Mouse (Mus musculus): ENCODE measurements at regions not wholly inside any gene's neighbourhood (a gene's known extent, or its start where the extent isn't known, plus 50 kb on each side); places are given as distances from the start of the nearest gene placed in this dataset.
A peak's percentile ranks its signal among the peaks of the same experiment; 100 is the strongest.

- ATAC-seq (ENCODE audit: low FRiP score, low TSS enrichment): no peak
- H3K27ac ChIP-seq (ENCODE audit: low read length): no peak overlapping the region
- no peak overlapping the region for H3K4me2 ChIP-seq (replicated peaks; ENCODE audit: low read depth, low read length)
- H3K9me3 ChIP-seq (ENCODE audit: low read length): no peaks in the 10 kb centered on the region
- 83% methylated on average over 3 of the region's 3 CpGs for WGBS
- no peak overlapping the region for H3K4me3 ChIP-seq (ENCODE audit: low read length)
- H3K27me3 ChIP-seq (ENCODE audit: insufficient read depth, low read length): no peaks in the 10 kb centered on the region
- no peaks in the 10 kb centered on the region for H3K4me1 ChIP-seq (ENCODE audit: insufficient read depth, low read length)
- no peaks in the 10 kb centered on the region for H3K36me3 ChIP-seq (ENCODE audit: insufficient read depth, low read length)
- no peak overlapping the region for H3K9ac ChIP-seq (replicated peaks; ENCODE audit: low read length)
These were observed 882.5 kb downstream of the Stpg2 start for GRCm38 (mm10) chr3:140088019-140088418.

- WGBS: 18% methylated on average over 2 of the region's 2 CpGs
- ATAC-seq (ENCODE audit: low FRiP score, low TSS enrichment): peak; percentile 87
- Histone ChIP-seq H3K4me3 (ENCODE audit: low read length) (no peak overlapping the region), H3K9me3 (ENCODE audit: low read length) (no peaks in the 10 kb centered on the region), H3K27ac (ENCODE audit: low read length) (no peak overlapping the region), H3K9ac (replicated peaks; ENCODE audit: low read length) (no peak overlapping the region), H3K36me3 (ENCODE audit: insufficient read depth, low read length) (no peaks in the 10 kb centered on the region), H3K4me1 (ENCODE audit: insufficient read depth, low read length) (no peaks in the 10 kb centered on the region), H3K4me2 (replicated peaks; ENCODE audit: low read depth, low read length) (no peak overlapping the region), H3K27me3 (ENCODE audit: insufficient read depth, low read length) (no peaks in the 10 kb centered on the region)
These were observed 886.4 kb downstream of the Stpg2 start for GRCm38 (mm10) chr3:140091900-140092299.

GRCm38 (mm10) chr3:140096854-140097540 is 891.5 kb downstream of the Stpg2 start:
- H3K9me3 ChIP-seq (ENCODE audit: low read length): no peaks in the 10 kb centered on the region
- H3K27ac ChIP-seq (ENCODE audit: low read length): no peak overlapping the region
- no peaks in the 10 kb centered on the region for H3K4me1 ChIP-seq (ENCODE audit: insufficient read depth, low read length)
- no peak overlapping the region for H3K9ac ChIP-seq (replicated peaks; ENCODE audit: low read length)
- no peaks in the 10 kb centered on the region for H3K27me3 ChIP-seq (ENCODE audit: insufficient read depth, low read length)
- H3K36me3 ChIP-seq (ENCODE audit: insufficient read depth, low read length): no peaks in the 10 kb centered on the region
- H3K4me3 ChIP-seq (ENCODE audit: low read length): no peak overlapping the region
- no peak for ATAC-seq (ENCODE audit: low FRiP score, low TSS enrichment)
- H3K4me2 ChIP-seq (replicated peaks; ENCODE audit: low read depth, low read length): no peak overlapping the region

GRCm38 (mm10) chr3:140109401-140109800 is 903.9 kb downstream of the Stpg2 start:
- Histone ChIP-seq H3K4me1 (ENCODE audit: insufficient read depth, low read length) (no peaks in the 10 kb centered on the region), H3K4me3 (ENCODE audit: low read length) (no peak overlapping the region), H3K9me3 (ENCODE audit: low read length) (no peaks in the 10 kb centered on the region), H3K27me3 (ENCODE audit: insufficient read depth, low read length) (no peaks in the 10 kb centered on the region), H3K27ac (ENCODE audit: low read length) (no peak overlapping the region), H3K36me3 (ENCODE audit: insufficient read depth, low read length) (no peaks in the 10 kb centered on the region), H3K9ac (replicated peaks; ENCODE audit: low read length) (no peak overlapping the region), H3K4me2 (replicated peaks; ENCODE audit: low read depth, low read length) (no peak overlapping the region)
- WGBS: 77% methylated on average over 4 of the region's 4 CpGs
- ATAC-seq (ENCODE audit: low FRiP score, low TSS enrichment): no peak

GRCm38 (mm10) chr3:140111414-140112172 is 906.1 kb downstream of the Stpg2 start:
- no peak overlapping the region for H3K4me2 ChIP-seq (replicated peaks; ENCODE audit: low read depth, low read length)
- ATAC-seq (ENCODE audit: low FRiP score, low TSS enrichment): no peak
- H3K4me3 ChIP-seq (ENCODE audit: low read length): no peak overlapping the region
- H3K4me1 ChIP-seq (ENCODE audit: insufficient read depth, low read length): no peaks in the 10 kb centered on the region
- H3K9ac ChIP-seq (replicated peaks; ENCODE audit: low read length): no peak overlapping the region
- H3K9me3 ChIP-seq (ENCODE audit: low read length): no peaks in the 10 kb centered on the region
- H3K27ac ChIP-seq (ENCODE audit: low read length): no peak overlapping the region
- no peaks in the 10 kb centered on the region for H3K27me3 ChIP-seq (ENCODE audit: insufficient read depth, low read length)
- no peaks in the 10 kb centered on the region for H3K36me3 ChIP-seq (ENCODE audit: insufficient read depth, low read length)
- 60% methylated on average over 9 of the region's 9 CpGs for WGBS

GRCm38 (mm10) chr3:140115116-140115515 is 909.6 kb downstream of the Stpg2 start:
- 75% methylated on average over 1 of the region's 1 CpGs for WGBS
- Histone ChIP-seq H3K4me1 (ENCODE audit: insufficient read depth, low read length) (no peaks in the 10 kb centered on the region), H3K4me3 (ENCODE audit: low read length) (no peak overlapping the region), H3K9ac (replicated peaks; ENCODE audit: low read length) (no peak overlapping the region), H3K9me3 (ENCODE audit: low read length) (no peaks in the 10 kb centered on the region), H3K36me3 (ENCODE audit: insufficient read depth, low read length) (no peaks in the 10 kb centered on the region), H3K4me2 (replicated peaks; ENCODE audit: low read depth, low read length) (no peak overlapping the region), H3K27ac (ENCODE audit: low read length) (no peak overlapping the region), H3K27me3 (ENCODE audit: insufficient read depth, low read length) (no peaks in the 10 kb centered on the region)
- no peak for ATAC-seq (ENCODE audit: low FRiP score, low TSS enrichment)

- Histone ChIP-seq H3K9me3 (ENCODE audit: low read length) (no peaks in the 10 kb centered on the region), H3K9ac (replicated peaks; ENCODE audit: low read length) (no peak overlapping the region), H3K36me3 (ENCODE audit: insufficient read depth, low read length) (no peaks in the 10 kb centered on the region), H3K4me3 (ENCODE audit: low read length) (no peak overlapping the region), H3K27ac (ENCODE audit: low read length) (no peak overlapping the region), H3K27me3 (ENCODE audit: insufficient read depth, low read length) (no peaks in the 10 kb centered on the region), H3K4me2 (replicated peaks; ENCODE audit: low read depth, low read length) (no peak overlapping the region), H3K4me1 (ENCODE audit: insufficient read depth, low read length) (no peaks in the 10 kb centered on the region)
- ATAC-seq (ENCODE audit: low FRiP score, low TSS enrichment): no peak
- WGBS: 58% methylated on average over 3 of the region's 3 CpGs
These were observed 921.8 kb downstream of the Stpg2 start for GRCm38 (mm10) chr3:140127310-140127709.

- no peak overlapping the region for H3K4me2 ChIP-seq (replicated peaks; ENCODE audit: low read depth, low read length)
- H3K27ac ChIP-seq (ENCODE audit: low read length): no peak overlapping the region
- WGBS: 82% methylated on average over 8 of the region's 8 CpGs
- H3K9me3 ChIP-seq (ENCODE audit: low read length): no peaks in the 10 kb centered on the region
- no peak overlapping the region for H3K4me3 ChIP-seq (ENCODE audit: low read length)
- no peak for ATAC-seq (ENCODE audit: low FRiP score, low TSS enrichment)
- no peaks in the 10 kb centered on the region for H3K36me3 ChIP-seq (ENCODE audit: insufficient read depth, low read length)
- H3K4me1 ChIP-seq (ENCODE audit: insufficient read depth, low read length): no peaks in the 10 kb centered on the region
- no peak overlapping the region for H3K9ac ChIP-seq (replicated peaks; ENCODE audit: low read length)
- H3K27me3 ChIP-seq (ENCODE audit: insufficient read depth, low read length): no peaks in the 10 kb centered on the region
These were observed 923.7 kb downstream of the Stpg2 start for GRCm38 (mm10) chr3:140129065-140129778.

GRCm38 (mm10) chr3:140143900-140144299 is 938.4 kb downstream of the Stpg2 start:
- H3K9me3 ChIP-seq (ENCODE audit: low read length): no peaks in the 10 kb centered on the region
- no peaks in the 10 kb centered on the region for H3K36me3 ChIP-seq (ENCODE audit: insufficient read depth, low read length)
- H3K27ac ChIP-seq (ENCODE audit: low read length): no peak overlapping the region
- H3K27me3 ChIP-seq (ENCODE audit: insufficient read depth, low read length): no peaks in the 10 kb centered on the region
- ATAC-seq (ENCODE audit: low FRiP score, low TSS enrichment): no peak
- no peaks in the 10 kb centered on the region for H3K4me1 ChIP-seq (ENCODE audit: insufficient read depth, low read length)
- WGBS: 94% methylated on average over 2 of the region's 2 CpGs
- no peak overlapping the region for H3K4me3 ChIP-seq (ENCODE audit: low read length)
- H3K9ac ChIP-seq (replicated peaks; ENCODE audit: low read length): no peak overlapping the region
- no peak overlapping the region for H3K4me2 ChIP-seq (replicated peaks; ENCODE audit: low read depth, low read length)
